Mouse (Mus musculus): ENCODE results near the gene Grm2.
"Not testable (repeated sequence)": the region's sequence is repeated elsewhere in the genome, so short reads cannot be mapped to it uniquely, and the experiment has no call there.

Grm2 gene

DNA sequence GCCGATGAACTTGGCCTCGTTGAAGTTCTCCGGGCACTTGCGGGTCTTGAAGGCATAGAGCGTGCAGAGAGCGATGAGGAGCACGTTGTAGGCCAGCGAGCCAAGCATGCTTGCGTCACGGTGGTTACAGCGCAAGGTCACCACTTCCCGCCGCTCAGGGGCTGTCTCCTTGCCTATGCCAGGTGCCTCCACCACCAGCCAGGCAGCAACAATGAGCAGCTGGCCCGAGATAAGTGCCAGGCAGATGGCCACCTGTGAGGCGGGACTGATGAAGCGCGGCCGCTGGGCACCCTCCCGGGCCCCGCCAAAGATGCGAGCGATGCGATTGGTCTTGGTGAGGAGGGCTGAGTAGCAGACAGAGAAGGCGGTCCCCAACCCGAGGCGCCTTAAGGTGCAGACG lies 8.7 kb downstream of the Grm2 start:
- DNase-seq (ENCODE audit: low spot score): no peak

GRCm38 (mm10) chr9:106645684-106646271 lies 10.1 kb downstream of the Grm2 start:
- DNase-seq (ENCODE audit: low spot score): no peak

- DNase-seq (ENCODE audit: low spot score): no peak
These were observed 12.1 kb downstream of the Grm2 start for GRCm38 (mm10) chr9:106643787-106644186.

- DNase-seq (ENCODE audit: low spot score): no peak
These were observed 12.8 kb downstream of the Grm2 start for GRCm38 (mm10) chr9:106643128-106643527.

GRCm38 (mm10) chr9:106641346-106641745 lies 14.5 kb downstream of the Grm2 start:
- DNase-seq (ENCODE audit: low spot score): no peak

GRCm38 (mm10) chr9:106638154-106638553 lies 17.7 kb downstream of the Grm2 start:
- no peak for DNase-seq (ENCODE audit: low spot score)

DNA sequence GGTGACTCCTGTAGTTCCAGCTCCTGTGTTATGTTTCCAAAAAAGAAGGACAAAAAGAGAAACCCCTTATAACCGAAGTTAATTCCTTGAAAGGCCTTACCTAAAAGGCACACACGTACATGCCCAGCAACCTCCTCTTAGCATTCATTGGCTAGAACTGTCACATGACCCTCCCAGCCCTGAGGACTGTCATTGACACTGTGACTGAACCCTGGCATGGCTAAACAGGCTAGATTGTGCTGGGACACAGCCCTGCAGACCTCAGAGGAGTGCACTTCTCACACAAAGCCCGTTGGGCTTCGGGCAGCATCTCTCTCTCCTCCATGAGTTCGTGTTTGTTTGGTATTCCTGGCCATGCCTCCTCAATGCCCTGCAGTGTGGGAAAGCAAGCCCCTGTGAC lies 23.7 kb downstream of the Grm2 start:
- DNase-seq (ENCODE audit: low spot score): no peak

DNA sequence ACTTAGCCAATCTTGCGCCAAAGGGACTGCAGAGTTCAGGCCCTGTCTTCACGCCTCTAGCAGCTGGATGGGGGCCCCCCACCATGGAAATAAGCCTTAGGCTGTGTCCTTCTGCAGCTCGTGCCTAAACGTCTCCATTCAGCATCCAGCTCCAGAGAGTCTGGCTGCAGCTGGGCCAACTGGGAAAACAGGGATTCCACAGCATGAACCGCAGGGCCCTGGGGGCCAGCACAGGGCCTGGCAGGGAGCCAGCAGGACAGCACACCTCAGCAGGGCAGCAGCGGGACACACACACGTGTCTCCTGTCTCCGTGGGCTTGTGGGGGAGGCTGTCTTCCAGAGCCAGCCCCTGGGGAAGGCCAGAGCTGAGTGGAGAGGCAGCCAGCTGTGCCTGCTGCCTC lies 28.1 kb downstream of the Grm2 start:
- DNase-seq (ENCODE audit: low spot score): not testable (repeated sequence)

DNA sequence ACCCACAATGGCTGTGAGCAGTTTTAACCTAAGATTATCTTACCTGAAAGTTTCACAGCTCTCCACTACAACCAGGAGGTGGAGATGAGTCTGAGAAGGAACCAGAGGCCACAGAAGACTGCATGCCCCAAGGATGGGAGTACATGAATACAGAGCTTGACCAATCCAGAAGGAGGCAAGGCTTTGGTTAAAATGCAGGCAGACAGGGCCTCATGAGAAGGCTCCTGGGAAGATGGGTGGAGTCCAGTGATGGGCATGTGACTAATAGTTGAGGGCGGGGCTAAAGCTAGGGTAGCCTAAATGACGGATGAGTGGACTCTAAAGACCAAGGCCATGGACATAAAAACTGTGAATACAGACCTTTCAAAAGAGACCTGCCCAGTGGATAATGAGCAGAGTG lies 29.6 kb downstream of the Grm2 start, which contains the start of gene Iqcf6:
Gene Iqcf6, plus strand, starts transcription at position 301 of the 400 bp plus-strand sequence.
- no peak for DNase-seq (ENCODE audit: low spot score)

DNA sequence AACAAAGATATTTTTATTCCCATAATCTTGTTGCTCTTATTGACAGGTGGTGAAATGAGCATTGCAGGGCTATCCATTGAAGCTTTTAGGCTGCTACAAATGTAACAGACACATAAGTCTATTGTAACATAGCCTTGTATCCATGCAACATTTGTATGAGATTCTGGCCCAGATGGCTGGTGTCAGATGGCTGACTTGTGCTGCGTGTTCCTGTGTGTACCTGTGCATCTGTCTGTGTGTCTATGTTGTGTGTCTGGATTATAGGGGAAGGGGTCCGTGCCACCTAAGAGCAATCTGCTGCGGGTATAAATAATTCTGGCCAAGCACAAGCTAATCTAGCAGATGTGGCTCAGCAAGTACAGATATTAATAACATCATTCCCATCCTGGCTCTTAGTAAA lies 38.4 kb downstream of the Grm2 start:
- no peak for DNase-seq (ENCODE audit: low spot score)

DNA sequence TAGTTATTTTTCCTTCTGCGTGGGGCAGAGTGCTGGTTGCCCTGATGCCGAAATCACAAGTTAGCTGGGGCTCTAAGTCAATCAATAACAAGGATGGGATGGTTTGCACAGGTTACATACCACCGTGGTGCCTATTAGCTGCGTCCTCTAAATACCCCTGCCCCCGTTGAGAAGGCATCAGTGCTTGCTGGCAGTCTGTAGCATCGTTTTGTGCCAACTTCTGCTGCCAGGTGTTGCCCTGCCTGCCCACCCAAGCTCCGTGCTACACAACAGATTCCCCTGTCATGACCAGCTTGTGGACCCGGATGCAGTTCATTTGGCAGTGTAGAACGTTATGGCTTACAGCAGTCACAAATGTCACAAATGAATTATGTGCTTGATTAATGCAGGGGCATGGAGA lies 39.6 kb downstream of the Grm2 start:
- no peak for DNase-seq (ENCODE audit: low spot score)

DNA sequence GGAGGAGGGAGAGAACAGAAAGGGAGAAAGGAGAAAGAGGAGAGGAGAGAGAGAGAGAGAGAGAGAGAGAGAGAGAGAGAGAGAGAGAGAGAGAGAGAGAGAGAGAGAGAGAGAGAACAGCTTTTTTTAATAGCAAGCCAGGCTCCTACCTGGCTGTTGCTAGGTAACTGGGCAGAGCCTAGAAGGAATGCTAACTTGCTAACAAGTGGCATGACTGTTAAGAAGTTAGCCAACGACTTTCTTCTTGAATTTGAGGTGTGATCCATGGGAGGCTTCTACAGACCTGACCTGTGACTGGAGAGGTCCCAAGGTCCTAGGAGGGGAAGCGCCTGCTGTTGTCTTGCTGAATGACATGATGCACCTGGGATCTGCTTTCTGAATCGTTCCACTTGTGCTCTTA lies 41.3 kb downstream of the Grm2 start:
- no peak for DNase-seq (ENCODE audit: low spot score)

GRCm38 (mm10) chr9:106613951-106614350 lies 41.9 kb downstream of the Grm2 start:
- DNase-seq (ENCODE audit: low spot score): no peak

DNA sequence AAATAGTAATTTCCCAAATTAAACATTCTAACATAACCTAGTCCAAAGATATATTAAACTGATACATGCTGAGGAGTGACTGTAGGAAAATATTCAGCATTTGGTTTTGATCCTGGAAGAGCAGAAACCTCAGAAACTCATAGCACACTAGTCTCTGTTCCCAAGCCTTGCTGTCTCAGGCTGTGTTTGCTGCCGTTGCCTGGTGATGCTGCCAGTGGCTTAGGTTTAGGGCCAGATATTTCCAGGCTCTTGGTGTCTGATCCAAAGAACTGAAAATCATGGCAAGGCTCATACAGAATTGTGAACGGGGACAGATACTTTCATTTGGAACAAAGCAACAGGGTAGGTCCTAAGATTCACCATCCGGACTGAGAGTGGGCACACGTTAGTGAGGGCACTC lies 45.2 kb downstream of the Grm2 start:
- no peak for DNase-seq (ENCODE audit: low spot score)

DNA sequence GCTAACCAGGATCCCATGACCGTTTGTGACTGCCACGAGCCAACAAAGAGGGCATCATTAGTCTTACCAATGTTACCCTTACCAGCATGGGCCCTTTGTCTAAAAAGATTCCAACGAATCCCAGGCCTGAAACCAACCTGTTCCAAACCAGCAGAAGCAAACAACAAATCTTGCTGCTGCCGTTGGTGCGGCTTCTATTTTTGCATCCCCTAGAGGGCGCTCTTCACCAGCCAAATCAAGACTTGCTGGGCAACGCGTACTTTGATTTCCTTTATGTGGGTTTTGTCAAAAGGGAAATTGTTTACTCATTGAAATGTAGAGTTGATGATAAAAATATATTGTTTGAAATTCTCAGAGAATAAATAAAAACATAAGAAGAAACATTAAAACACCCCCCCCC lies 55.3 kb downstream of the Grm2 start:
- no peak for DNase-seq (ENCODE audit: low spot score)

DNA sequence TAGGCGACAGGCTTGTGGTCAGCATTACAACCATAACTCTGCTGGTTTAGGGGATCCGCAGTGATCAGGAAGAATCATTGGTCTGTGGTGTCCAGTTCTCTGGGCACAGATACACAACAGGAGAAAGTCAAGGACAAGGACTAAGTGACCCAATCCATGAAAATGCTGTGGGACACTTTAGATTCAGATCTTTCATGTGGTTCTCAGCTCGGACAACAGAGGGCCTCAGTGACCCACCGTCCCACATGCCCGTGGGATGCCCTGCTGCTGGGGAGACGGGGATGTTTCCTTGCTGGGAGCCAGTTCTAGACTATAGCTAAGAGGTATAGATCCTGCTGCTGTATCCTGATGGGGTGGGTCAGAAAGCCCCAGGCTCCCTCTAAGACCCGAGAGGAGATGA lies 57.4 kb downstream of the Grm2 start:
- DNase-seq (ENCODE audit: low spot score): no peak

DNA sequence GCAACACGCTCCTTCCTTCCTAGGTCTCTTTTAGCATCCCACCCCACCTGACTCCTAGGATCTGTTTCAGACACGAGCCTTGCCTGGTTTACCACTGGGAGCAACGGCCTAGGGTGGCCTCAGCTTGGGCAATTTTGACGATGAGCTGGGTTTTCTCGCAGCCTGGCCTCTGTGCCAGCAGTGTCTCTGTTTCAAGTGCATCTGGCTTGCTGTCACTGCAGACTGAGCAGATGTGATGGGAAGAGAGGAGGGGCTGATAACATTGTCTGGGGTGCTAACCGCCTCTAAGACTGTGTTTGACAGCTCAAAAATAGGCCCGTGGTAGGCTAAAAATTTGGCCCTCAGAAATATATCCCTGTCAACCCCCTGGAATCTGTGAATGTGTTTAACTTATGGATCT lies 60.0 kb downstream of the Grm2 start:
- DNase-seq (ENCODE audit: low spot score): no peak

GRCm38 (mm10) chr9:106595402-106595801 lies 60.5 kb downstream of the Grm2 start:
- not testable (repeated sequence) for DNase-seq (ENCODE audit: low spot score)
